Mouse (Mus musculus) kidney, adult 2 months (tissue): ENCODE results near the gene Slc22a14.

Experiments
- CTCF ChIP-seq: fragments of 200-500 bp; conservative IDR thresholded peaks from 2 replicates; pipeline ENCODE4 v1.5.1; 2011; ENCODE audit warnings: low read depth, mild to moderate bottlenecking, control low read depth, low read length, moderate library complexity, mixed read lengths; ENCODE audit not compliant: insufficient read depth, insufficient read length
- POLR2A ChIP-seq: fragments of 200-500 bp; IDR thresholded peaks from one replicate; pipeline ENCODE4 v1.6.1; 2011; ENCODE audit warnings: low read depth, low read length, control low read depth

GRCm38 (mm10) chr9:119271496-119271895 lies 93.9 kb downstream of the Slc22a14 start:
- no peak for TF ChIP-seq CTCF
- no peak for TF ChIP-seq POLR2A
